Mouse (Mus musculus) frontal cortex, postnatal 25 days (tissue): ENCODE measurements around the gene Ltbp1.

Experiments used
- DNase-seq, 2 experiments: peaks; one replicate each; pipeline ENCODE4 v3.0.0; 2022; ENCODE audit warnings: low spot score in 2 of 2

Ltbp1 gene

DNA sequence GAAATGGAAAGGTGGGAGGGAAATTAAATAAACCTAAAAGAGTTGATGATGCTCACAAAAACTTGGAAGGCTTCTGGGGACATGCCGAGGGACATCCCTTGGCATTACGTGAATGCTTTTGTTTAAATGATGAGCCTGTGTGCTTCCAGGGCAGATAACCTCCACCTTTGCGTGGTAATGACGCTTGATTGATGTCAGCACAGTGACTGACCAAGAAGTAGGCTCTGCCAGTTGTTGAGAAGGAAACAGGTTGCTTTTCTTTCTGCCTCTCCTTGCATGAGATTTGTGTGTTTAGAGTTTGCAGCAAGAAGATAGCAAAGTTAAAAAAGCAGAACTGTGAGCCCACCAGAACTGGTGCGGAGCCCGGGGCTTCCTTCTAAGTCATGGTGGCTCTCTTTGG, 431.5 kb downstream of the Ltbp1 start:
- DNase-seq = no peak

GRCm38 (mm10) chr17:75437239-75437750, 431.9 kb downstream of the Ltbp1 start:
- no peak for DNase-seq

- no peak for DNase-seq
Observed at GRCm38 (mm10) chr17:75438162-75438561, 432.8 kb downstream of the Ltbp1 start.

DNA sequence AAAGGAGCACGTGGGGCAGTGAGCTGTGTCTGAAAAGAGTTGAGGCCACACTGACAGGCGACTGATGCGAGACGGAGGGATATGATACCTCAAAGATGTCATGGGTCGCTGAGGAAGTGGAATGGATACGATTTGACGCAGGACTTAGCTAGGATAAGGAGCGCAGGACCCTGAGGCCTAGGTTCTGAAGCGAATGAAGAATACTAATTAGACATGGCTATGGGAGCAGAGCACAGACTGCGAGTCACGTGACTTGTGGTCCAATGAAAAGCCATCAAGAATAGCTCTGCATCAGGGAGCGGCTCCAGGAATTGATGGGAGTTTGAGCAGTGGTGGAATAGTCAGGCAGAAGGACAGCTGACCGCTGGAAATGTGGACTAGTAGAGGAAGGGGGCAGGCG, 433.7 kb downstream of the Ltbp1 start:
- no peak for DNase-seq

DNA sequence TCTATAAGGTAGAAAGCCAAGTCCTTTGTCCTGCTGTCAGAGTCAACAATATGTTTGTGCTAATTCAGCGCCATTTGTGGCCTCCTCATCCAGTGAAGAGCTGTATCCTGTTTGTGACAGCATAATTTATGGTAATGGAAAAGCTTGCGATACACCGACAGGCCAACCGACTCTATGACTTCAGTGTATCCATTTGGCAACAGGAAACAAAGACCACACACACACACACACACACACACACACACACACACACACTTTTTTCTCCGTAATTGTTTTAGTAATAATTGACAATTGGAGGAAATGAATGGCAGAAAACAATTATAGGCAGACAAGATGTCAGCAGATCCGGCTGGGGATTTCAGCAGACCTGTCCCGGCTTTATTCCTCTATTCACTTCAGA, 435.3 kb downstream of the Ltbp1 start:
- no peak for DNase-seq

DNA sequence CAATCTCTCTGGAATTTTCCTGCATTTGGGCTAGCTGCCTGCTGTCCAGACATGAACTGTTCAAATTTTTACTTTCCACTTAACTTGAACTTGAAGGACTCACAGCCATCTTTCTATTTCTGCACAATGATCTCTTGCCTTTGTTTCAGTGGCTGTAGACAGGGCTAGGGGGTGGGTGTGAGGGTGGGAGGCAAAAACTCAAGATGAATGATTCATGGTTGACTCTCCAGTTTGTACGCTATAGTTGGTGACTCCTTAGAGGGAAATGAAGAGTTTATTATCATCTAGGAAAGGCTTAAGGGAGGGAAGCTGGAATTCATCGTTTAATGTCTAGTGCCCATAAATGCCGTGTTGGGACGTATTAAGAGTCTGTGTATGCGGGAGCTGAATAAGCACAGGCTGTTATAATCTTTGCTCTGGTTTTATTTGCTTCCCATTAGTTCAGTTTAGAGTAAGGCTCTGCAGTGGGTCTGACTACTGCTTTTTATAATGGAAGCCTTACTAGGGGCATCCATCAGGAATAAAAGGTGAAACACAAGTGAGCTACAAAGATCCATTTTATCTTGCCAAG, 436.0 kb downstream of the Ltbp1 start:
- no peak for DNase-seq
